In the genomic region with DNA sequence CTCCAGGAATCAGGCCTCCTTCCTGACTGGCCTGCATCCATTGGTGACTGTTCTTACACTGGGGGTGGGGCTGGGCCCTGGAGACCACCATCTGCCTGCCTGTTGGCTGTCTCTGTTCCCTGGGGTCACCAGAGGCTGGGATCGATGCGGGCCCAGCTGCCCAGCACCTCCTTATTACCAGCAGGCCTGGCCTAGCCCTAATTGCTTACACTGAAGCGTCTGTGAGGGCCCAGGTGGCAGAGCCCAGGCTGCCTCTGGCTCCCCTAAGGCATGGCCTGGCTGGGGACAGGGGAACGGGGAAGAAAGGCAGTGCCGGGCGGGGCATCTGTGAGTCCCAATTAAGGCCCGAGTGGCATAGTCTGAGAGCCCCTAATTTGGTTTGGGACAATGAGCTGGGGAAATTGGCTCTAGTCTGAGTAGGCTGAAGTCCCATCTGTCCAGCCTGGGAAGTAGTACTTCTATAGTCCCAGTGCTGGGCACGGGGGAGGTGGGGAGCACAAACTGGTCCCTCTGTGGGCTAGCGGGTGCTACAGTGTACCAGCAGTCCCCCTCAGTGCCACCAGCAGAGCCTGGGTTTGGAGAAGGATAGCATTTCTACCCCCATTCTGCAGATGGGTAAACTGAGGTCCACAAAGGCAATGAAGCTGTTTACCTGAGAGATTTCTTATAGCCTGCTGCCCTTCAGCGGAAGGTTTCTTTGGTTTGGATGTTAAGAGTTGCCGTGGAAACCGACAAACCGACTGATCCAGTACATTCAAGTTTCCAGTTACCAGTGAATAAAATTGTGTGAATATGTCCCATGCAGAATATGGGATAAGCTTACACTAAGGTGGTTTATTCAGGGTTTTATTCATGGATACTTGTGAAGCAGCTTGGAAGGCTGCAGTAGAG, we compare ENCODE assay signal across 15 mouse cellular contexts.
A peak's percentile ranks its signal among the peaks of the same experiment; 100 is the strongest.
DNase-seq lines count a peak whose midpoint lies in the region; ATAC-seq and TF ChIP-seq lines count a peak whose summit lies in the region.
"Had no signal": no experiment of that assay in that cellular context is flagged by ENCODE, and none has a peak within 500 bp of the region (broad histone marks: within the 10 kb centered on the region; RNA-seq: fewer than 3 reads in every experiment).

No protein-coding gene starts in this region.

- no peak overlapping the region for H3K4me2 ChIP-seq in midbrain, postnatal 0 days (ENCODE audit: low read depth, low read length, poor library complexity, severe bottlenecking)
- no peak overlapping the region for H3K4me2 ChIP-seq in forebrain, embryonic 14.5 days (ENCODE audit: low read length)
- no peak overlapping the region for H3K4me2 ChIP-seq in neural tube, embryonic 14.5 days (ENCODE audit: low read depth, low read length)
- no peak overlapping the region for H3K4me2 ChIP-seq in heart, embryonic 11.5 days
- H3K4me2 ChIP-seq: liver, embryonic 13.5 days had no signal

- no peak overlapping the region for H3K4me3 ChIP-seq in midbrain, embryonic 10.5 days
- no peak overlapping the region for H3K4me3 ChIP-seq in midbrain, postnatal 0 days (ENCODE audit: low read depth, low read length)
- H3K4me3 ChIP-seq in forebrain, embryonic 14.5 days (ENCODE audit: low read depth, low read length) = no peak overlapping the region
- H3K4me3 ChIP-seq in limb, embryonic 10.5 days = no peak overlapping the region
- no peak overlapping the region for H3K4me3 ChIP-seq in neural tube, embryonic 14.5 days (ENCODE audit: low read depth, low read length)
- H3K4me3 ChIP-seq in heart, embryonic 11.5 days (ENCODE audit: low read depth, low read length) = no peak overlapping the region
- H3K4me3 ChIP-seq: liver, embryonic 13.5 days had no signal

- H3K9me3 ChIP-seq in midbrain, embryonic 10.5 days (replicated peaks) = no peaks in the 10 kb centered on the region
- H3K9me3 ChIP-seq in midbrain, postnatal 0 days (ENCODE audit: low read length) = no peaks in the 10 kb centered on the region
- H3K9me3 ChIP-seq in forebrain, embryonic 14.5 days (replicated peaks; ENCODE audit: control insufficient read depth, low read length) = no peaks in the 10 kb centered on the region
- no peaks in the 10 kb centered on the region for H3K9me3 ChIP-seq in limb, embryonic 10.5 days (replicated peaks)
- no peaks in the 10 kb centered on the region for H3K9me3 ChIP-seq in neural tube, embryonic 14.5 days (ENCODE audit: control insufficient read depth, low read length)
- no peaks in the 10 kb centered on the region for H3K9me3 ChIP-seq in heart, embryonic 11.5 days (replicated peaks; ENCODE audit: control insufficient read depth, low read length)
- H3K9me3 ChIP-seq: liver, embryonic 13.5 days had no signal

- peak; percentile 50 for DNase-seq in midbrain, embryonic 10.5 days (ENCODE audit: low spot score)
- DNase-seq in midbrain, postnatal 0 days (ENCODE audit: low spot score) = no peak
- peak; percentile 90 for DNase-seq in forebrain, embryonic 14.5 days (ENCODE audit: low spot score)
- no peak for DNase-seq in limb, embryonic 10.5 days (ENCODE audit: low spot score)
- DNase-seq in kidney, adult 8-10 months = no peak
- DNase-seq in left cerebral cortex, postnatal 14 days (ENCODE audit: low spot score in 2 of 2) = no peak
- DNase-seq: cerebellum, postnatal 36 days; heart, adult 11 months; heart, postnatal 14 days; layer of hippocampus, postnatal 36 days; liver, embryonic 13.5 days; right cerebral cortex, postnatal 25 days had no signal

- no peak overlapping the region for H3K9ac ChIP-seq in midbrain, postnatal 0 days (replicated peaks; ENCODE audit: low read length, poor library complexity, severe bottlenecking)
- no peak overlapping the region for H3K9ac ChIP-seq in forebrain, embryonic 14.5 days (ENCODE audit: low read length)
- H3K9ac ChIP-seq in neural tube, embryonic 14.5 days (replicated peaks; ENCODE audit: low read depth, low read length) = no peak overlapping the region
- no peak overlapping the region for H3K9ac ChIP-seq in heart, embryonic 11.5 days (ENCODE audit: low read depth, low read length)
- H3K9ac ChIP-seq: liver, embryonic 13.5 days had no signal

- H3K36me3 ChIP-seq in midbrain, embryonic 10.5 days = no peaks in the 10 kb centered on the region
- H3K36me3 ChIP-seq in midbrain, postnatal 0 days (ENCODE audit: insufficient read depth, low read length) = no peaks in the 10 kb centered on the region
- no peaks in the 10 kb centered on the region for H3K36me3 ChIP-seq in forebrain, embryonic 14.5 days (ENCODE audit: control insufficient read depth, insufficient read depth, low read length)
- H3K36me3 ChIP-seq in limb, embryonic 10.5 days = no peaks in the 10 kb centered on the region
- H3K36me3 ChIP-seq in neural tube, embryonic 14.5 days (ENCODE audit: control insufficient read depth, insufficient read depth, low read length) = no peaks in the 10 kb centered on the region
- H3K36me3 ChIP-seq in heart, embryonic 11.5 days (ENCODE audit: control insufficient read depth, insufficient read depth, low read length) = no peaks in the 10 kb centered on the region
- H3K36me3 ChIP-seq: liver, embryonic 13.5 days had no signal

- intact Hi-C loops in left cerebral cortex, postnatal 14 days (cut with DNase I) = no loop called here

- TF ChIP-seq CTCF in midbrain, postnatal 0 days (IDR thresholded peaks at IDR 0.05) = no peak

- peaks cover 4% of the 10 kb centered on the region; the same call in 1 of the 2 replicates for H3K27me3 ChIP-seq in midbrain, embryonic 10.5 days (ENCODE audit: low read depth, poor library complexity, severe bottlenecking)
- H3K27me3 ChIP-seq in midbrain, postnatal 0 days (ENCODE audit: insufficient read depth, low read length) = no peaks in the 10 kb centered on the region
- H3K27me3 ChIP-seq in forebrain, embryonic 14.5 days (replicated peaks; ENCODE audit: control insufficient read depth, insufficient read depth, low read length) = no peaks in the 10 kb centered on the region
- H3K27me3 ChIP-seq in limb, embryonic 10.5 days (ENCODE audit: low read depth, poor library complexity, severe bottlenecking) = peaks cover 80% of the 10 kb centered on the region
- no peaks in the 10 kb centered on the region for H3K27me3 ChIP-seq in neural tube, embryonic 14.5 days (ENCODE audit: control insufficient read depth, insufficient read depth, low read length)
- H3K27me3 ChIP-seq in heart, embryonic 11.5 days (ENCODE audit: control insufficient read depth, insufficient read depth, low read length) = peaks cover 32% of the 10 kb centered on the region

- H3K4me1 ChIP-seq in midbrain, embryonic 10.5 days = peaks cover 53% of the 10 kb centered on the region
- peaks cover 6% of the 10 kb centered on the region; the same call in 1 of the 2 replicates for H3K4me1 ChIP-seq in midbrain, postnatal 0 days (ENCODE audit: insufficient read depth, low read length)
- H3K4me1 ChIP-seq in forebrain, embryonic 14.5 days (ENCODE audit: control insufficient read depth, insufficient read depth, low read length) = peaks cover 23% of the 10 kb centered on the region
- peaks cover 58% of the 10 kb centered on the region for H3K4me1 ChIP-seq in limb, embryonic 10.5 days
- H3K4me1 ChIP-seq in neural tube, embryonic 14.5 days (ENCODE audit: control insufficient read depth, insufficient read depth, low read length) = peaks cover 10% of the 10 kb centered on the region; the same call in 1 of the 2 replicates
- H3K4me1 ChIP-seq in heart, embryonic 11.5 days (ENCODE audit: control insufficient read depth, insufficient read depth, low read length) = peaks cover 28% of the 10 kb centered on the region

- 74% methylated on average over 13 of the region's 13 CpGs for WGBS in midbrain, embryonic 10.5 days
- WGBS in midbrain, postnatal 0 days = 47% methylated on average over 13 of the region's 13 CpGs
- WGBS in forebrain, embryonic 14.5 days = 30% methylated on average over 13 of the region's 13 CpGs
- WGBS in limb, embryonic 10.5 days = 60% methylated on average over 13 of the region's 13 CpGs
- WGBS in neural tube, embryonic 14.5 days = 35% methylated on average over 13 of the region's 13 CpGs
- WGBS in heart, embryonic 11.5 days (ENCODE audit: insufficient replicate concordance) = 71% methylated on average over 13 of the region's 13 CpGs

- no peak for ATAC-seq in midbrain, postnatal 0 days (ENCODE audit: low FRiP score)
- peak; percentile 88 for ATAC-seq in forebrain, embryonic 14.5 days
- ATAC-seq in neural tube, embryonic 14.5 days (ENCODE audit: low read depth) = 0 out of 2 replicates have a peak, but pooled peaks have one; percentile 36
- ATAC-seq in heart, embryonic 11.5 days (replicated peaks; ENCODE audit: insufficient number of reproducible peaks, low FRiP score, low TSS enrichment) = no peak
- ATAC-seq: CD4-positive, CD25-positive, alpha-beta regulatory T cell, adult 4 months had no signal

- peak overlapping the region; percentile 74 for H3K27ac ChIP-seq in midbrain, embryonic 10.5 days (replicated peaks)
- H3K27ac ChIP-seq in midbrain, postnatal 0 days (ENCODE audit: low read depth, low read length) = no peak overlapping the region
- peak overlapping the region; percentile 72 for H3K27ac ChIP-seq in forebrain, embryonic 14.5 days (ENCODE audit: low read depth, low read length)
- H3K27ac ChIP-seq in limb, embryonic 10.5 days = peak overlapping the region; percentile 62
- H3K27ac ChIP-seq in neural tube, embryonic 14.5 days (ENCODE audit: low read depth, low read length) = peak overlapping the region; percentile 34; the same call in 1 of the 2 replicates
- H3K27ac ChIP-seq in heart, embryonic 11.5 days (ENCODE audit: low read depth, low read length) = no peak overlapping the region
- H3K27ac ChIP-seq: liver, embryonic 13.5 days had no signal

Comparison
In these comparisons a context has a peak if more than half of its experiments do, and no peak if none do; other contexts are left out.
1. DNase-seq: peak in midbrain, embryonic 10.5 days (single experiment) and forebrain, embryonic 14.5 days (single experiment); none in midbrain, postnatal 0 days (single experiment), limb, embryonic 10.5 days (single experiment), kidney, adult 8-10 months (0 of 2) and left cerebral cortex, postnatal 14 days (0 of 2).
2. H3K27ac ChIP-seq: peak in midbrain, embryonic 10.5 days (single experiment), forebrain, embryonic 14.5 days (single experiment), limb, embryonic 10.5 days (single experiment) and neural tube, embryonic 14.5 days (single experiment); none in midbrain, postnatal 0 days (single experiment) and heart, embryonic 11.5 days (single experiment).
3. ATAC-seq: peak in forebrain, embryonic 14.5 days (single experiment) and neural tube, embryonic 14.5 days (single experiment); none in midbrain, postnatal 0 days (single experiment) and heart, embryonic 11.5 days (single experiment).